Mouse (Mus musculus) stomach, postnatal 0 days (tissue): ENCODE data around the gene Gfral. TPM values are rescaled to one million over a fixed set of nuclear protein-coding genes. Genes with fewer than 3 reads are reported as not detected.

Experiments
- ATAC-seq: fragments of 200-750 bp; cut with Nextera tagmentation; 2 replicates; pipeline ENCODE4 v1.8.0; 2017; ENCODE audit not compliant: low FRiP score, low TSS enrichment
- DNase-seq: peaks from one replicate; pipeline ENCODE4 v3.0.0-alpha.2; 2016; ENCODE audit warnings: low spot score
- H3K27ac ChIP-seq: fragments of 300-500 bp; sonication (generic); replicated peaks from 2 replicates; pipeline ENCODE4 v1.5.1; 2014; ENCODE audit warnings: mild to moderate bottlenecking, control low read depth
- H3K27me3 ChIP-seq: fragments of 300-500 bp; sonication (generic); 2 replicates; pipeline ENCODE4 v1.6.1; 2014; ENCODE audit warnings: low read length; ENCODE audit not compliant: control insufficient read depth, insufficient read depth
- H3K36me3 ChIP-seq: fragments of 300-500 bp; sonication (generic); 2 replicates; pipeline ENCODE4 v1.6.1; 2014; ENCODE audit warnings: low read length, mixed read lengths; ENCODE audit not compliant: control insufficient read depth, insufficient read depth
- H3K4me1 ChIP-seq: fragments of 300-500 bp; sonication (generic); replicated peaks from 2 replicates; pipeline ENCODE4 v1.6.1; 2014; ENCODE audit warnings: antibody characterized with exemption; ENCODE audit not compliant: control insufficient read depth, insufficient read depth
- H3K4me2 ChIP-seq: fragments of 300-500 bp; sonication (generic); replicated peaks from 2 replicates; pipeline ENCODE4 v1.6.1; 2014; ENCODE audit warnings: low read depth, mild to moderate bottlenecking, control low read depth, moderate library complexity
- H3K4me3 ChIP-seq: fragments of 300-500 bp; sonication (generic); 2 replicates; pipeline ENCODE4 v1.5.1; 2014; ENCODE audit warnings: low read depth, low read length, control low read depth
- H3K9ac ChIP-seq: fragments of 300-500 bp; sonication (generic); 2 replicates; pipeline ENCODE4 v1.6.1; 2014; ENCODE audit warnings: mild to moderate bottlenecking, low read length, control low read depth, mixed read lengths
- H3K9me3 ChIP-seq: fragments of 300-500 bp; sonication (generic); 2 replicates; pipeline ENCODE4 v1.6.1; 2016; ENCODE audit warnings: low read length; ENCODE audit not compliant: control insufficient read depth
- CTCF ChIP-seq: IDR thresholded peaks from 2 replicates; pipeline ENCODE4 v1.5.1; 2016; ENCODE audit warnings: antibody characterized with exemption, low read depth, mild to moderate bottlenecking, moderate library complexity
- EP300 ChIP-seq: optimal IDR thresholded peaks from 2 replicates; pipeline ENCODE3; 2016; ENCODE audit warnings: antibody characterized with exemption
- WGBS: fragments of 180-500 bp; shearing (Covaris S2); extraction: QIAGEN DNeasy Blood & Tissue Kit; methylation state at CpG from one replicate; pipeline ENCODE4 v1.1.7; 2014; 5-methylcytosine and 5-hydroxymethylcytosine counted together
- polyA plus RNA-seq: library from polyadenylated mRNA; unstranded; fragments of >200 nt; fragmentation: Nextera tagmentation; extraction: Ambion mirVana; gene quantifications from 2 replicates; pipeline ENCODE4 v1.2.1, GENCODE M21; 2015

The Gfral gene
- polyA plus RNA-seq, 1 experiment from 2014 or later, result not detected

DNA sequence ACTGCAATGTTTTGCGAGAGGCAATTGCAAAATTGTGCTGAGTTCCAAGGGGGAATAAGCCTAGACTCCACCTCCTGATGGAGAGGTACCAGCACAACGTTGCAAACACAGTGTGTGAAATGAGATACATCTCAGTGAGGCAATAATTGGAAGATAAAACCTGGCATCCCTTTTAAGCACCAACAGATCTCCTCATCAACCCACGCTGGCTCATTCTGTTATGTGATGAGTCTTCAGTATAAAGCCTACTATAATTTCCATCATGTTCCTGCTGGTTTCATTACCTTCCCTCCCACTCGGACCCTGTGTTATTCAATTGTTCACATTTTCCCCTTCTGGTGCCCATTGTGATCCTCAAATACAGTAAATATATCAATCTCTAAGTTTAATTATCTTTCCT is 1.2 kb upstream of the Gfral start:
- Histone ChIP-seq H3K27ac (no peak overlapping the region), H3K4me1 (no peaks in the 10 kb centered on the region), H3K4me2 (no peak overlapping the region), H3K9ac (no peak overlapping the region), H3K36me3 (no peaks in the 10 kb centered on the region), H3K4me3 (no peak overlapping the region), H3K9me3 (no peaks in the 10 kb centered on the region), H3K27me3 (no peaks in the 10 kb centered on the region)
- no peak for DNase-seq
- no peak for TF ChIP-seq CTCF
- TF ChIP-seq EP300, result no peak
- 66% methylated on average over 4 of the region's 4 CpGs for WGBS
- ATAC-seq, result no peak

DNA sequence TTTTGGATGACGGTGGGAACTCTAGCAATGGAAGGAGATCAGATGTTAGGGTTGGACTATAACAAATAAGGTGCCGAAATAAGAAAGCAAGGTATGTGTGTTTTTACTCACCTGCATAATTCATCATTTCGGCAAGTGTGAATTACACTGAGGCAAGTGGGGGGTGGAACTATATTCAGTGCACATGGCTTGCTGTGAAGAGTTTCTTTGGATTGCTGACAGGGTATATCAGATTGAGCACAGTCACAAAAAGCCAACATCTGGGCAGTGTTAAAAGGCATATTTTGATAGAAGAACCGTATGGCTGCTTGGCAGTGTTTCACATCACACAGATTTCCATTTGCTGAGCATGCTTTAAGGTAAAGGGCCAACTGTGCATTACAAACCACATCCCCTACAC is 16.5 kb downstream of the Gfral start:
- Histone ChIP-seq H3K27me3 (no peaks in the 10 kb centered on the region), H3K4me1 (no peaks in the 10 kb centered on the region), H3K27ac (no peak overlapping the region), H3K4me3 (no peak overlapping the region), H3K36me3 (no peaks in the 10 kb centered on the region), H3K9me3 (no peaks in the 10 kb centered on the region), H3K9ac (no peak overlapping the region), H3K4me2 (no peak overlapping the region)
- ATAC-seq (no peak), DNase-seq (no peak)
- 65% methylated on average over 4 of the region's 4 CpGs for WGBS
- TF ChIP-seq EP300 (no peak), CTCF (no peak)

DNA sequence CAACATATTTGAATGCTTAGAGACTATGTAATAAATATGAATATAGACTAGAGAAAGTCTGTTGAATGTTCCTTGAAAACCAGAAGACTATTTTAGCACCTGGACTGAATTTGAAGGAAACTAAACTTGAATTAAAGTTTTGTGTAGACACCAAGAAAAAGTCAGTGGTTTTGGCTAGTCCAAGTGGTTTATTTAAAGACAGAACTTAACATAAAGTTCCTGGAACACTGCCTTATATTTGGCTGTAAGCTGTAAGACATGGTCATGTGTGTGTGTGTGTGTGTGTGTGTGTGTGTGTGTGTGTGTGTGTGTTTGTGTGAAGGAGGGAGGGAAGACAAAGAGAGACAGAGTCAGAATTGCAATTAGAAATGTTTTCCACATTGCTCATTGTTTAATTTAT is 34.2 kb downstream of the Gfral start:
- Histone ChIP-seq H3K4me1 (no peaks in the 10 kb centered on the region), H3K36me3 (no peaks in the 10 kb centered on the region), H3K27ac (no peak overlapping the region), H3K4me3 (no peak overlapping the region), H3K27me3 (no peaks in the 10 kb centered on the region), H3K9me3 (no peaks in the 10 kb centered on the region), H3K4me2 (no peak overlapping the region), H3K9ac (no peak overlapping the region)
- no peak for DNase-seq
- no peak for ATAC-seq
- TF ChIP-seq EP300 (no peak), CTCF (no peak)

DNA sequence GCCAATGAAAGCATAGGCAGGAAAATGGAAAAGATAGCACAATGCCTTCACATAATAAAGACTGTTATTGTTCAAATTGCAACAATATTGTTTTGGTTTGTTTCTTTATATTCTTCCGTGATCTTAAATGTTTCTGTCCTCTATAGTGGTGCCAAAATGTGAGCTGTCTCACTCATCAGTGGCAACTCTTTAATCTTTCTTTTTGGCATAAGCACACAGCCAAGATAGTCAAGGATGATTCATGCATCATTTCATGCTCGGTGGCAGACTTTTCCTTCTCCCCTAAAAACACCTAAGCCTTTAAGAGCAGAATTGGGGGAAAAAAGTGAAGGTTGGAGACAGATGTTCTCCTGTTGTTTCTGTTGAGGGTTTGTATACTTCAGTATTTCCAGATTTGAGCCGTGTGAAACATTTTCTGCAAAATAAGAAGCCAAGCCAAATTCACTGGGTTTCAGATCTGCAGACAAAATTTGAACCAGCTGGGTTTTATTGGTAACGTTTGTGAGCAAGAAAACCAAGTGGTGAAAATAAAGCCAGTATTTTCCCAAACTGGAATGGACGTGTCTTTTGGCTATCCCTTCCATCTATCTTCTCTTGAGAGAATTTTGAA is 40.7 kb downstream of the Gfral start:
- ATAC-seq (no peak), DNase-seq (no peak)
- Histone ChIP-seq H3K9me3 (no peaks in the 10 kb centered on the region), H3K27me3 (no peaks in the 10 kb centered on the region), H3K9ac (no peak overlapping the region), H3K27ac (no peak overlapping the region), H3K4me3 (no peak overlapping the region), H3K36me3 (no peaks in the 10 kb centered on the region), H3K4me2 (no peak overlapping the region), H3K4me1 (no peaks in the 10 kb centered on the region)
- 57% methylated on average over 5 of the region's 5 CpGs for WGBS
- TF ChIP-seq EP300 (no peak), CTCF (no peak)

DNA sequence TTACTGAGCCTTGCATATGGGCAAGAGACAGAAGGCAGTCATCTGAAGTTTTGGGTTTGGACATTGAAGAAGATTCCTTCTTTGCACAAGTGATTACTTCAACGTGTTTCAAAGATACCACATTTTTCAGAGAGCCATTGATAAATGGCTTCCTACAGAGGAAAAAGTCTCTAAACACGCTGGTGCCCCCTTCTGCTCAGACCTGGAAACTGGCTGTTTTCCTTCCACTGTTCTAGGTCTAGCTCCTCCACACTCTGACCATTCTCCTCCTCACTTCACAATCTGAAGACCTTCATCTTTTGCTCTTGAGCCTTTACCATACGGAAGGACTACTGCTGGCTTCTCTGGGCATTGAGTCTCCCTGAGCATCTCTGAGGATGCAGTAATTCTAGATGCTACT is 45.1 kb downstream of the Gfral start:
- H3K4me2 ChIP-seq, result no peak overlapping the region
- ATAC-seq (no peak), DNase-seq (no peak)
- H3K4me1 ChIP-seq, result no peaks in the 10 kb centered on the region
- H3K27ac ChIP-seq, result no peak overlapping the region
- no peaks in the 10 kb centered on the region for H3K27me3 ChIP-seq
- H3K36me3 ChIP-seq, result no peaks in the 10 kb centered on the region
- no peaks in the 10 kb centered on the region for H3K9me3 ChIP-seq
- no peak overlapping the region for H3K9ac ChIP-seq
- no peak overlapping the region for H3K4me3 ChIP-seq
- 32% methylated on average over 3 of the region's 3 CpGs for WGBS
- no peak for TF ChIP-seq EP300
- peak; percentile 63 for TF ChIP-seq CTCF

DNA sequence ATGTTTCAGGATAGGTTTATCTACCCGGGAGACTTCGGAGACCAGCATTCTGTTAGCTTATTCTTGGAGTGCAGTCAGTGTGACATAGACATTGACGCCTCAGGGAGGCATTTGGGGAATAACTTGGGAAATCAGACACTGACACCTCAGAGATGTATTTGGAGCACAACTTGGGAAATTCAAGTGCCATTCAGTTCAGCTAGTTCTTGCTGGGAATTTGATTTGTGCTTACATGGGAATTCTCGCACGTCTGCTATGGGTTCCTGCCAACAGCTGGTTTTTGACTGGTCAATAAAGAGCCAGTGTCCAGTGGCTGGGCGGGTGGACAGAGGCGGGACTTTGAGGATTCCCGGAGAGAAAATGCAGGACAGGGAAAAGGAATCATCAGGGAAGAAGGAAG is 51.0 kb downstream of the Gfral start:
- no peak overlapping the region for H3K9ac ChIP-seq
- H3K9me3 ChIP-seq, result no peaks in the 10 kb centered on the region
- H3K27me3 ChIP-seq, result no peaks in the 10 kb centered on the region
- DNase-seq, result no peak
- H3K27ac ChIP-seq, result no peak overlapping the region
- ATAC-seq, result no peak
- 39% methylated on average over 8 of the region's 8 CpGs for WGBS
- TF ChIP-seq CTCF (no peak), EP300 (no peak)
- H3K4me3 ChIP-seq, result no peak overlapping the region
- H3K36me3 ChIP-seq, result no peaks in the 10 kb centered on the region
- H3K4me1 ChIP-seq, result no peaks in the 10 kb centered on the region
- no peak overlapping the region for H3K4me2 ChIP-seq
